21 mouse cellular contexts compared by ENCODE assay signal in genomic region chr12:117299084-117299483, GRCm38 (mm10).
A peak's percentile ranks its signal among the peaks of the same experiment; 100 is the strongest.
DNase-seq lines count a peak whose midpoint lies in the region; ATAC-seq and TF ChIP-seq lines count a peak whose summit lies in the region.
"Had no signal": no experiment of that assay in that cellular context is flagged by ENCODE, and none has a peak within 500 bp of the region (broad histone marks: within the 10 kb centered on the region; RNA-seq: fewer than 3 reads in every experiment).

No protein-coding gene starts in this region.

- DNase-seq in A20 (ENCODE audit: low read depth, low spot score): peak; percentile 45
- no peak for DNase-seq in kidney, adult 2 months
- DNase-seq in cerebellum, adult 18-20 months: no peak
- DNase-seq: adrenal gland, adult 8-10 months; adrenal gland, postnatal 14 days; adrenal gland, postnatal 36 days; cerebellum, adult 11-12 months; cerebellum, adult 8-10 months; cerebellum, adult 9-11 months; cerebellum, postnatal 14 days; cerebellum, postnatal 36 days; forebrain, postnatal 0 days had no signal

- no peak overlapping the region for H3K27ac ChIP-seq in kidney, adult 2 months (ENCODE audit: insufficient read depth, low read depth, low read length)
- H3K27ac ChIP-seq in midbrain, embryonic 15.5 days: no peak overlapping the region
- H3K27ac ChIP-seq: embryonic facial prominence, embryonic 12.5 days; forebrain, embryonic 13.5 days; forebrain, embryonic 15.5 days had no signal

- 88% methylated on average over 3 of the region's 3 CpGs for WGBS in kidney, adult 2 months
- 90% methylated on average over 3 of the region's 3 CpGs for WGBS in midbrain, embryonic 15.5 days

- no peak overlapping the region for H3K9ac ChIP-seq in midbrain, embryonic 15.5 days
- H3K9ac ChIP-seq: embryonic facial prominence, embryonic 12.5 days; forebrain, embryonic 13.5 days; forebrain, embryonic 15.5 days; forebrain, postnatal 0 days had no signal

- no peak for TF ChIP-seq CTCF in kidney, adult 2 months (conservative IDR thresholded peaks at IDR 0.05; ENCODE audit: insufficient read depth, insufficient read length, low read depth, low read length)

- H3K4me1 ChIP-seq in kidney, adult 2 months (ENCODE audit: control insufficient read depth, insufficient read depth, low read length): no peaks in the 10 kb centered on the region
- peaks cover 2% of the 10 kb centered on the region for H3K4me1 ChIP-seq in midbrain, embryonic 15.5 days
- H3K4me1 ChIP-seq: embryonic facial prominence, embryonic 12.5 days; forebrain, embryonic 13.5 days had no signal

- H3K9me3 ChIP-seq in midbrain, embryonic 15.5 days: no peaks in the 10 kb centered on the region
- H3K9me3 ChIP-seq: embryonic facial prominence, embryonic 12.5 days; forebrain, embryonic 13.5 days; forebrain, embryonic 15.5 days had no signal

- H3K36me3 ChIP-seq in kidney, adult 2 months (ENCODE audit: control insufficient read depth, insufficient read depth, low read length): no peaks in the 10 kb centered on the region
- H3K36me3 ChIP-seq in midbrain, embryonic 15.5 days (replicated peaks): no peaks in the 10 kb centered on the region
- H3K36me3 ChIP-seq: embryonic facial prominence, embryonic 12.5 days; forebrain, embryonic 15.5 days; G1E had no signal

- H3K27me3 ChIP-seq in kidney, adult 2 months (replicated peaks; ENCODE audit: control insufficient read depth, insufficient read depth, low read length): no peaks in the 10 kb centered on the region
- no peaks in the 10 kb centered on the region for H3K27me3 ChIP-seq in midbrain, embryonic 15.5 days (replicated peaks)
- H3K27me3 ChIP-seq: embryonic facial prominence, embryonic 12.5 days; forebrain, embryonic 13.5 days; forebrain, embryonic 15.5 days; Patski had no signal

- TF ChIP-seq POLR2A in kidney, adult 2 months (IDR thresholded peaks at IDR 0.05; ENCODE audit: low read depth, low read length): no peak

- no peak overlapping the region for H3K4me2 ChIP-seq in midbrain, embryonic 15.5 days
- H3K4me2 ChIP-seq: embryonic facial prominence, embryonic 12.5 days; forebrain, embryonic 13.5 days; forebrain, embryonic 15.5 days had no signal

- peak; percentile 50; the same call in 1 of the 2 replicates for ATAC-seq in common myeloid progenitor, adult 5-6 weeks (replicated peaks; ENCODE audit: low read depth, poor library complexity, severe bottlenecking)
- ATAC-seq in megakaryocyte, adult 5-6 weeks (ENCODE audit: poor library complexity, severe bottlenecking): peak; percentile 73
- no peak for ATAC-seq in midbrain, embryonic 15.5 days (replicated peaks)
- ATAC-seq: activated CD4-positive, CD25-positive, alpha-beta regulatory T cell, adult 4 months; forebrain, embryonic 13.5 days; forebrain, embryonic 15.5 days; forebrain, postnatal 0 days; Patski had no signal

- H3K4me3 ChIP-seq in kidney, adult 2 months (ENCODE audit: insufficient read depth, low read depth, low read length): no peak overlapping the region
- H3K4me3 ChIP-seq in midbrain, embryonic 15.5 days: no peak overlapping the region
- H3K4me3 ChIP-seq: embryonic facial prominence, embryonic 12.5 days; forebrain, embryonic 13.5 days; forebrain, embryonic 15.5 days had no signal
